Mouse (Mus musculus) granulocyte monocyte progenitor cell, adult 5-6 weeks (primary cell): ENCODE data around the gene Mcpt4. TPM values are rescaled to one million over a fixed set of nuclear protein-coding genes. Genes with fewer than 3 reads are reported as not detected.

ENCODE experiments used
- total RNA-seq, 2 experiments: library from RNA; stranded (forward) in 1 of 2; stranded (reverse) in 1 of 2; fragments of 200-712, 200-1000 nt in 1 of 2; fragments of >200 nt in 1 of 2; fragmentation: Nextera tagmentation in 1 of 2; gene quantifications; 2 replicates each; pipeline ENCODE4 v1.2.3; 2014 to 2017

The Mcpt4 gene
- total RNA-seq, 2 experiments from 2014 or later, result not detected

Other genes with a start within 250 kb of the Mcpt4 start
- not detected in 2 replicates for gene Nfatc4, start 239.2 kb downstream of the Mcpt4 start, total RNA-seq (2014; fragmentation: Nextera tagmentation)
- gene Nfatc4, start 239.2 kb downstream of the Mcpt4 start, total RNA-seq (2017), result not detected in 2 replicates
- 4.1 and 7.6 TPM in 2 replicates for gene Nynrin, start 208.3 kb downstream of the Mcpt4 start, total RNA-seq (2014; fragmentation: Nextera tagmentation)
- gene Nynrin, start 208.3 kb downstream of the Mcpt4 start, total RNA-seq (2017), result 2.4 and 3.3 TPM in 2 replicates
- not detected in 2 replicates for gene Cbln3, start 177.9 kb downstream of the Mcpt4 start, total RNA-seq (2014; fragmentation: Nextera tagmentation)
- gene Cbln3, start 177.9 kb downstream of the Mcpt4 start, total RNA-seq (2017), result not detected in 2 replicates
- gene Khnyn, start 177.4 kb downstream of the Mcpt4 start, total RNA-seq (2014; fragmentation: Nextera tagmentation), result 8.8 and 12.8 TPM in 2 replicates
- gene Khnyn, start 177.4 kb downstream of the Mcpt4 start, total RNA-seq (2017), result 12.4 and 14.7 TPM in 2 replicates
- gene Sdr39u1, start 162.0 kb downstream of the Mcpt4 start, total RNA-seq (2014; fragmentation: Nextera tagmentation), result 13.8 and 15.3 TPM in 2 replicates
- 6.5 and 13.5 TPM in 2 replicates for gene Sdr39u1, start 162.0 kb downstream of the Mcpt4 start, total RNA-seq (2017)
- not detected in 2 replicates for gene Cma1, start 117.6 kb downstream of the Mcpt4 start, total RNA-seq (2014; fragmentation: Nextera tagmentation)
- 0.15 TPM in 1 of 2 replicates, not detected in the other for gene Cma1, start 117.6 kb downstream of the Mcpt4 start, total RNA-seq (2017)
- gene Cma2, start 111.3 kb downstream of the Mcpt4 start, total RNA-seq (2014; fragmentation: Nextera tagmentation), result not detected in 2 replicates
- gene Cma2, start 111.3 kb downstream of the Mcpt4 start, total RNA-seq (2017), result not detected in 2 replicates
- not detected in 2 replicates for gene Mcpt1, start 44.3 kb downstream of the Mcpt4 start, total RNA-seq (2014; fragmentation: Nextera tagmentation)
- gene Mcpt1, start 44.3 kb downstream of the Mcpt4 start, total RNA-seq (2017), result not detected in 2 replicates
- gene Mcpt9, start 31.8 kb downstream of the Mcpt4 start, total RNA-seq (2014; fragmentation: Nextera tagmentation), result not detected in 2 replicates
- not detected in 2 replicates for gene Mcpt9, start 31.8 kb downstream of the Mcpt4 start, total RNA-seq (2017)
- gene Mcpt2, start 20.3 kb downstream of the Mcpt4 start, total RNA-seq (2014; fragmentation: Nextera tagmentation), result not detected in 2 replicates
- not detected in 2 replicates for gene Mcpt2, start 20.3 kb downstream of the Mcpt4 start, total RNA-seq (2017)
- gene Mcpt8, start 23.0 kb upstream of the Mcpt4 start, total RNA-seq (2014; fragmentation: Nextera tagmentation), result 85.6 and 130 TPM in 2 replicates
- 31.0 and 50.8 TPM in 2 replicates for gene Mcpt8, start 23.0 kb upstream of the Mcpt4 start, total RNA-seq (2017)
- gene Ctsg, start 40.3 kb upstream of the Mcpt4 start, total RNA-seq (2014; fragmentation: Nextera tagmentation), result 2,198 and 2,270 TPM in 2 replicates
- 4,568 and 5,380 TPM in 2 replicates for gene Ctsg, start 40.3 kb upstream of the Mcpt4 start, total RNA-seq (2017)
- gene Gzme, start 58.3 kb upstream of the Mcpt4 start, total RNA-seq (2014; fragmentation: Nextera tagmentation), result not detected in 2 replicates
- not detected in 2 replicates for gene Gzme, start 58.3 kb upstream of the Mcpt4 start, total RNA-seq (2017)
- gene Gzmd, start 70.3 kb upstream of the Mcpt4 start, total RNA-seq (2014; fragmentation: Nextera tagmentation), result not detected in 2 replicates
- not detected in 2 replicates for gene Gzmd, start 70.3 kb upstream of the Mcpt4 start, total RNA-seq (2017)
- gene Gzmg, start 97.3 kb upstream of the Mcpt4 start, total RNA-seq (2014; fragmentation: Nextera tagmentation), result not detected in 2 replicates
- not detected in 2 replicates for gene Gzmg, start 97.3 kb upstream of the Mcpt4 start, total RNA-seq (2017)
- gene Gzmn, start 112.3 kb upstream of the Mcpt4 start, total RNA-seq (2014; fragmentation: Nextera tagmentation), result not detected in 2 replicates
- gene Gzmn, start 112.3 kb upstream of the Mcpt4 start, total RNA-seq (2017), result not detected in 2 replicates
- gene Gzmf, start 149.1 kb upstream of the Mcpt4 start, total RNA-seq (2014; fragmentation: Nextera tagmentation), result not detected in 2 replicates
- not detected in 2 replicates for gene Gzmf, start 149.1 kb upstream of the Mcpt4 start, total RNA-seq (2017)
- gene Gzmc, start 172.3 kb upstream of the Mcpt4 start, total RNA-seq (2014; fragmentation: Nextera tagmentation), result not detected in 2 replicates
- not detected in 2 replicates for gene Gzmc, start 172.3 kb upstream of the Mcpt4 start, total RNA-seq (2017)
- 2.1 and 7.8 TPM in 2 replicates for gene Gzmb, start 199.9 kb upstream of the Mcpt4 start, total RNA-seq (2014; fragmentation: Nextera tagmentation)
- 0.34 and 2.4 TPM in 2 replicates for gene Gzmb, start 199.9 kb upstream of the Mcpt4 start, total RNA-seq (2017)